Mouse (Mus musculus) hindbrain, embryonic 13.5 days (tissue): ENCODE results near the gene H2-Q10. TPM values are rescaled to one million over a fixed set of nuclear protein-coding genes. Genes with fewer than 3 reads are reported as not detected.

Experiments used
- polyA plus RNA-seq: library from polyadenylated mRNA; unstranded; fragments of >200 nt; fragmentation: Nextera tagmentation; extraction: Ambion mirVana; gene quantifications from 2 replicates; pipeline ENCODE4 v1.2.1, GENCODE M21; 2015

Gene H2-Q10
- polyA plus RNA-seq, 1 experiment from 2014 or later = 0.10 TPM

Other genes with a start within 250 kb of the H2-Q10 start
- 0.57 and 0.83 TPM in 2 replicates for gene Gm16181, start 249.3 kb upstream of the H2-Q10 start, polyA plus RNA-seq
- gene Atp6v1g2, start 236.4 kb upstream of the H2-Q10 start, polyA plus RNA-seq = 52.4 and 54.2 TPM in 2 replicates
- gene Nfkbil1, start 234.3 kb upstream of the H2-Q10 start, polyA plus RNA-seq = 8.4 and 10.8 TPM in 2 replicates
- 391 and 410 TPM in 2 replicates for gene Ddx39b, start 228.3 kb upstream of the H2-Q10 start, polyA plus RNA-seq
- 73.4 and 73.6 TPM in 2 replicates for gene H2-D1, start 207.4 kb upstream of the H2-Q10 start, polyA plus RNA-seq
- gene H2-Q1, start 149.7 kb upstream of the H2-Q10 start, polyA plus RNA-seq = 0.14 and 0.30 TPM in 2 replicates
- 0.68 and 1.0 TPM in 2 replicates for gene H2-Q2, start 127.8 kb upstream of the H2-Q10 start, polyA plus RNA-seq
- gene H2-Q4, start 90.5 kb upstream of the H2-Q10 start, polyA plus RNA-seq = 1.0 and 1.2 TPM in 2 replicates
- gene H2-Q6, start 45.2 kb upstream of the H2-Q10 start, polyA plus RNA-seq = 0.30 and 0.34 TPM in 2 replicates
- gene H2-Q7, start 30.9 kb upstream of the H2-Q10 start, polyA plus RNA-seq = 2.4 TPM in 2 replicates
- not detected in 2 replicates for gene Pou5f1, start 35.9 kb downstream of the H2-Q10 start, polyA plus RNA-seq
- gene Tcf19, start 46.7 kb downstream of the H2-Q10 start, polyA plus RNA-seq = 14.9 and 15.4 TPM in 2 replicates
- gene Cchcr1, start 47.0 kb downstream of the H2-Q10 start, polyA plus RNA-seq = 6.3 and 7.6 TPM in 2 replicates
- gene Psors1c2, start 63.1 kb downstream of the H2-Q10 start, polyA plus RNA-seq = 0.68 and 1.4 TPM in 2 replicates
- gene Cdsn, start 82.0 kb downstream of the H2-Q10 start, polyA plus RNA-seq = 0.12 and 0.14 TPM in 2 replicates
- gene 2300002M23Rik, start 97.4 kb downstream of the H2-Q10 start, polyA plus RNA-seq = not detected in 2 replicates
- gene Sfta2, start 131.5 kb downstream of the H2-Q10 start, polyA plus RNA-seq = not detected in 2 replicates
- not detected in 2 replicates for gene Gm9573, start 156.5 kb downstream of the H2-Q10 start, polyA plus RNA-seq
- 0.14 TPM in 1 of 2 replicates, not detected in the other for gene Mucl3, start 173.6 kb downstream of the H2-Q10 start, polyA plus RNA-seq
- gene Vars2, start 197.5 kb downstream of the H2-Q10 start, polyA plus RNA-seq = 11.8 and 14.0 TPM in 2 replicates
- gene Gtf2h4, start 203.7 kb downstream of the H2-Q10 start, polyA plus RNA-seq = 27.6 and 29.2 TPM in 2 replicates
- 128 and 140 TPM in 2 replicates for gene Ddr1, start 234.5 kb downstream of the H2-Q10 start, polyA plus RNA-seq